Mouse (Mus musculus) G1E (cell line): ENCODE measurements at regions not wholly inside any gene's neighbourhood (a gene's known extent, or its start where the extent isn't known, plus 50 kb on each side); places are given as distances from the start of the nearest gene placed in this dataset.

ENCODE experiments used
- ATAC-seq: 2 replicates; pipeline ENCODE4 v1.8.0; 2016; ENCODE audit warnings: mild to moderate bottlenecking; ENCODE audit not compliant: insufficient number of reproducible peaks, poor library complexity, low FRiP score, severe bottlenecking; ENCODE audit errors: extremely low read depth
- DNase-seq: peaks from one replicate; pipeline ENCODE4 v3.0.0; 2012; ENCODE audit warnings: low spot score
- H3K27me3 ChIP-seq: 2 replicates; pipeline ENCODE4 v1.6.1; 2012; ENCODE audit warnings: mild to moderate bottlenecking, low read length, inconsistent platforms; ENCODE audit not compliant: insufficient read depth
- H3K36me3 ChIP-seq: replicated peaks from 2 replicates; pipeline ENCODE3; 2012; ENCODE audit warnings: mild to moderate bottlenecking, inconsistent platforms
- H3K4me1 ChIP-seq: 2 replicates; pipeline ENCODE4 v1.6.1; 2012; ENCODE audit warnings: low read depth, low read length, inconsistent platforms, mixed read lengths; ENCODE audit not compliant: insufficient read depth
- H3K4me3 ChIP-seq: 2 replicates; pipeline ENCODE4 v1.5.1; 2012; ENCODE audit warnings: low read depth, mild to moderate bottlenecking, inconsistent platforms, low read length, moderate library complexity, mixed read lengths
- H3K9me3 ChIP-seq: replicated peaks from 2 replicates; pipeline ENCODE4 v1.6.1; 2012; ENCODE audit warnings: inconsistent platforms
- CTCF ChIP-seq: IDR thresholded peaks from 2 replicates; pipeline ENCODE4 v1.5.1; 2012; ENCODE audit warnings: low read depth, low read length, inconsistent platforms, mixed read lengths
- GATA1 ChIP-seq: IDR thresholded peaks from 2 replicates; pipeline ENCODE4 v1.6.1; 2012; ENCODE audit warnings: borderline replicate concordance, low read length, inconsistent platforms, mixed read lengths
- GATA2 ChIP-seq: IDR thresholded peaks from 2 replicates; pipeline ENCODE4 v1.6.1; 2012; ENCODE audit warnings: low read depth, low read length, inconsistent platforms, borderline replicate concordance
- POLR2AphosphoS5 ChIP-seq: IDR thresholded peaks from 2 replicates; pipeline ENCODE4 v1.6.1; 2012; ENCODE audit warnings: low read depth, low read length, inconsistent platforms; ENCODE audit not compliant: insufficient replicate concordance
- TAL1 ChIP-seq: conservative IDR thresholded peaks from 2 replicates; pipeline ENCODE4 v1.6.1; 2012; ENCODE audit warnings: low read depth, low read length, inconsistent platforms, mixed read lengths

DNA sequence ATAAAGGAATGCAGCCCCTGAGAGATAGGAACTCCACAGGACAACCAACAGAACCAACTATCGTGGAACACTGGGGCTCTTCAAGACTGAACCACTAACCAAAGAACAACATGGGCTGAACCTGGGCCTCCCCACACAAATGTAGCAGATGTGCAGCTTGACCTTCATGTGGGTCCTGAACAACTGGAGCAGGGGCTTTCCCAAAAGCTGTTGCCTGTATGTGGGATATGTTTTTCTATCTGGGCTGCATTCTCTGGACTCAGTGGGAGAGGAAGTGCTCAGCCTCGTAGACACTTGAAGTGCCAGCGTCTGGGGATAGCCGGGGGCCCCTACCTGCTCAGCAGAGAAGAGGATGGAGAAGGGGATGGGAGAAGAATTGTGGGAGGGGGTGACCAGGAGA is 149.2 kb upstream of the Trib2 start:
- no peaks in the 10 kb centered on the region for H3K27me3 ChIP-seq
- no peak overlapping the region for H3K4me3 ChIP-seq
- DNase-seq (no peak), ATAC-seq (no peak)
- H3K9me3 ChIP-seq, result no peaks in the 10 kb centered on the region
- H3K36me3 ChIP-seq, result no peaks in the 10 kb centered on the region
- no peak for TF ChIP-seq GATA1
- TF ChIP-seq GATA2, result no peak
- no peak for TF ChIP-seq CTCF
- TF ChIP-seq TAL1, result no peak
- TF ChIP-seq POLR2AphosphoS5, result no peak
- no peaks in the 10 kb centered on the region for H3K4me1 ChIP-seq

DNA sequence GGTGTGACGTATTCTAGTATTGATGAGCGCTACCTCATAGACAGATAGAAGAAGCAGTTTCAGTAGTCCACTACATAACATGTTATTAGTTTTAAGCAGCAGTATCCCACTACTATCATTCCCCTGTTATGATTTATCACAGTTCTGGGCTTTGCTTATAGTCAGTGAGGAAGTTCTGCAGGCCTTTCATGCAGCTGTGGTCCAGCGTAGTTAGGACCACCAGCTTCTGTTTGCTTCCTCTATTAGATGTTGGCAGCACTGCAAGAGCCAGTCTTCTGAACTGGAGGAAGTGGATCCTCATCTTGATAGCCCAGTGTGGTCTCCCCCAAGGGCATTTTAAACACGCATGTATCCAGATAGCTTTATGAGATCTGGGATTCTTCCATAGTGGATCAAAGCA is 147.4 kb upstream of the Trib2 start:
- TF ChIP-seq GATA1 (no peak), POLR2AphosphoS5 (no peak), TAL1 (no peak), GATA2 (no peak), CTCF (no peak)
- no peak for ATAC-seq
- no peak for DNase-seq
- no peaks in the 10 kb centered on the region for H3K4me1 ChIP-seq
- H3K27me3 ChIP-seq, result no peaks in the 10 kb centered on the region
- H3K36me3 ChIP-seq, result no peaks in the 10 kb centered on the region
- no peaks in the 10 kb centered on the region for H3K9me3 ChIP-seq
- H3K4me3 ChIP-seq, result no peak overlapping the region

DNA sequence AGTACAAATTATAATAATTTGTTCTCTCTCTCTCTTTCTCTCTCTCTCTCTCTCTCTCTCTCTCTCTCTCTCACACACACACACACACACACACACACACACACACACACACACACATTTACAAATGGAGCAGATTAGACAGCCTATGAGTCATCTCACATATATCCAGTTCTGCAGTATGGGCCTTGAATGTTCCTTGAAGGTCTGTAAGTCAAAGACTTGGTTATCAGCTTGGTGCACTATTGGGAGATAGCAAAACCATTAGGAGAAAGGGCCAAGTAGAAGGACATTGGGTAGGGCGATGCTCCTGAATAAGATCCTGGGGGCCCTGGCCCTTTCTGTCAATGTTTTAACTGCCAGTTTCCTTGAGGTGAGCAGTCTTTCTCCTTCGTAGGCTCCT is 145.1 kb upstream of the Trib2 start:
- Histone ChIP-seq H3K27me3 (no peaks in the 10 kb centered on the region), H3K4me3 (no peak overlapping the region), H3K36me3 (no peaks in the 10 kb centered on the region), H3K4me1 (no peaks in the 10 kb centered on the region), H3K9me3 (no peaks in the 10 kb centered on the region)
- ATAC-seq (no peak), DNase-seq (no peak)
- TF ChIP-seq GATA2, result no peak
- TF ChIP-seq POLR2AphosphoS5, result no peak
- no peak for TF ChIP-seq TAL1
- no peak for TF ChIP-seq GATA1
- no peak for TF ChIP-seq CTCF

DNA sequence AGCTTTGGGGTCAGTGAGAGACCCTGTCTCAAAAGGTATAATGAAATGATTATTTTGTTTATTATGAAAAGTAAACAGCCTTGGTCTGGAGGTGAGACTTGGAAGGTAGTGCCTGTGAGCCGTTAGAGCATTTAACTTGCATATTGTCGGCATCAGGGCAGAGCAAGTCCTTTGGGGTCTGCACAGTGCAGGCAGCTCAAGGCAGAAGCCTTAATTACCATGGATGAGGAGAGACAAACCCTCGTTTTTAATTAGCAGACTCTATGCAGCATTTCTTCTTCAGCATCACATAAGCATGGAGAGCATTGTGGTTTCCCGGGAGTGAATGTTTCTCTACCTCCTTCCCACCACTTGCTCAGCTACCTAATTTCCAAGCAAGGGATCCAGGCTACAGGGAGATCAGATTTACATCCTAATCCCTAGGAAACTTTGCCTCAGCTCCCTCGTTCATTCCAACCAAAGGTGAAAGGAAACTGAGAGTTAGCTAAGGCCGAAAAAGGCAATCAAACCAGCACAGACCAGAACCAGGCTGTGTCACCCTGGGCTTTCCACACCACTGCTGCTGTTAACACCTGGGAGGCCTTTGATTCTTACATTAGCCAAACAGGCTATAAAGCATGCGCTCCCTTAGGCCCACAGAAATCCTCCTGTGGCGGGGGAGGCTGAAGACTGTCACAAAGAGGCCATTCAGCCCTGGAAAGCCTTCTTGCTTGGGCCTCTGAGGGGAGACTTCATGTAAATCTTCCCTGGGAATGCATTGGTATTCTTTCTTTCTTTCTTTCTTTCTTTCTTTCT is 120.9 kb upstream of the Trib2 start:
- H3K4me3 ChIP-seq, result no peak overlapping the region
- TF ChIP-seq GATA1 (no peak), POLR2AphosphoS5 (no peak)
- H3K9me3 ChIP-seq, result no peaks in the 10 kb centered on the region
- DNase-seq (no peak), ATAC-seq (no peak)
- no peaks in the 10 kb centered on the region for H3K36me3 ChIP-seq
- no peaks in the 10 kb centered on the region for H3K27me3 ChIP-seq
- H3K4me1 ChIP-seq, result no peaks in the 10 kb centered on the region

DNA sequence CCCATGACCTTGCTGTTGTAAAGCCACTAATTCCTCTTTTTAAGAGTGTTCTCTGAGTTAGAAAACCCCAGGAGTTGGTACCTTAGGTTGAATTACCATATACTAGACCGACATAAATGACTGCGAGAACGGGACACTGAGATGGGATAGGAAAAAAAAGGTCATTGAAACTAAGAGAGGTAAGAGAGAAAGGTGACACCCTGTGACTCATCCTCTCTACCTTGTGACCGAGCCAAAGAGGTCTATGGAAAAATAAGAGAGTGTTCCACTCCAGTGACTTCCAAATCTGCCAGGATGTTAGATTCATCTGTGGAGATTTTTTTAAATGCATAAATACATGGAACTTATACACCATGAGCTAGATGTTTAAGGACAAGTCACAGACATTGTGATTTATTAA is 115.3 kb upstream of the Trib2 start:
- no peak for ATAC-seq
- H3K36me3 ChIP-seq, result no peaks in the 10 kb centered on the region
- no peaks in the 10 kb centered on the region for H3K27me3 ChIP-seq
- H3K4me1 ChIP-seq, result no peaks in the 10 kb centered on the region
- H3K9me3 ChIP-seq, result no peaks in the 10 kb centered on the region
- no peak for DNase-seq
- no peak overlapping the region for H3K4me3 ChIP-seq
- TF ChIP-seq GATA2, result no peak
- TF ChIP-seq GATA1, result no peak
- TF ChIP-seq POLR2AphosphoS5, result no peak
- no peak for TF ChIP-seq TAL1
- no peak for TF ChIP-seq CTCF

DNA sequence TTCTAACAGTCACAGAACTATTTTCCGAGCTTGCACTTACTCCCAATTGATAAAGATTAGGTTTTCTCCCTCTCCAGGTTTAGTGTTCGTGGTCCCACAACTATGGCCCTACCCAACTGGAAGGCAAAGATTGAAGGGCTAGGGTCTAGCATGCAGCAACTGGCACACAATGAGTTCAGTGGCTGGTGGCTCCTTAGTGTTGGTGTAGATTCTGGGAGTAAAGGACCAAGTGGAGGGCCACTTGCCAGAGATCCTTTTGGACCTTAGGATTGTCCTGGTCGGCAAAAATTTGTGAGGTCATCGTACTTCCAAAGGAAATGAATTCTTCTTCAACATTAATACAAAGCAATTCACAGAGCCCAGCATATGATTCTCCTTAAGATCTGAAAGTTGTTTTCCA is 114.8 kb upstream of the Trib2 start:
- Histone ChIP-seq H3K27me3 (no peaks in the 10 kb centered on the region), H3K36me3 (no peaks in the 10 kb centered on the region), H3K4me1 (no peaks in the 10 kb centered on the region), H3K9me3 (no peaks in the 10 kb centered on the region), H3K4me3 (no peak overlapping the region)
- no peak for ATAC-seq
- DNase-seq, result no peak
- TF ChIP-seq GATA1 (no peak), CTCF (no peak), TAL1 (no peak), GATA2 (no peak), POLR2AphosphoS5 (no peak)

DNA sequence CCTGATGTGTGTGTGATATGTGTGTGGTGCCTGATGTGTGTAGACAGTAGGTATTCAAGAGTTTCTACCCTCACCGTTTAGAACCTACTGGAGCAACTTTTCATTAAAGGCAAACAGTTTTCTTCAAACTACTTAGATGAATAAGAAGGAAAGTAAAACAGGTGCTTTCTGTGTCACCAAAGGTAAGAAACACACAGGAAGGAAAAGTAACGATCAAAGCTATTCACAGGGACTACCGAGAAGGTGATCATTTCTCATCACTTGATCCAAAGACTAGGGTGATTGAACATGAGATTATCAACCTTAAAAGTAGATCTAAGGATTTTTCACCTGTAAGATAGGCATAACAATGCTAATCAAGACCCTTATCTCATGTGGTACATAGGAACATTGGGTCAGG is 113.4 kb upstream of the Trib2 start:
- DNase-seq (no peak), ATAC-seq (no peak)
- no peak overlapping the region for H3K4me3 ChIP-seq
- H3K36me3 ChIP-seq, result no peaks in the 10 kb centered on the region
- H3K27me3 ChIP-seq, result no peaks in the 10 kb centered on the region
- TF ChIP-seq GATA2 (no peak), GATA1 (no peak), TAL1 (no peak), POLR2AphosphoS5 (no peak), CTCF (no peak)
- no peaks in the 10 kb centered on the region for H3K4me1 ChIP-seq
- no peaks in the 10 kb centered on the region for H3K9me3 ChIP-seq
